Mouse (Mus musculus): ENCODE measurements at regions not wholly inside any gene's neighbourhood (a gene's known extent, or its start where the extent isn't known, plus 50 kb on each side); places are given as distances from the start of the nearest gene placed in this dataset.

GRCm38 (mm10) chr15:86921401-86921800 is 622.7 kb upstream of the Fam19a5 start:
- peak overlapping the region; percentile 23; the same call in 1 of the 2 replicates for H3K4me2 ChIP-seq (replicated peaks)
- H3K27me3 ChIP-seq (replicated peaks) = no peaks in the 10 kb centered on the region
- ATAC-seq (ENCODE audit: low FRiP score, low read depth) = peak; percentile 39
- 6% methylated on average over 8 of the region's 8 CpGs for WGBS
- H3K27ac ChIP-seq = no peak overlapping the region
- H3K36me3 ChIP-seq = no peaks in the 10 kb centered on the region
- H3K4me3 ChIP-seq = no peak overlapping the region
- H3K4me1 ChIP-seq = peaks cover 33% of the 10 kb centered on the region
- no peaks in the 10 kb centered on the region for H3K9me3 ChIP-seq
- no peak overlapping the region for H3K9ac ChIP-seq

- H3K4me2 ChIP-seq (replicated peaks) = peak overlapping the region; percentile 44
- peaks cover 25% of the 10 kb centered on the region for H3K4me1 ChIP-seq
- no peaks in the 10 kb centered on the region for H3K27me3 ChIP-seq (replicated peaks)
- H3K9ac ChIP-seq = no peak overlapping the region
- WGBS = 11% methylated on average over 17 of the region's 17 CpGs
- H3K27ac ChIP-seq = no peak overlapping the region
- no peak overlapping the region for H3K4me3 ChIP-seq
- no peaks in the 10 kb centered on the region for H3K36me3 ChIP-seq
- no peak for ATAC-seq (ENCODE audit: low FRiP score, low read depth)
- no peaks in the 10 kb centered on the region for H3K9me3 ChIP-seq
Measured at GRCm38 (mm10) chr15:86925081-86925749, 618.9 kb upstream of the Fam19a5 start.

- H3K27me3 ChIP-seq (replicated peaks) = no peaks in the 10 kb centered on the region
- no peaks in the 10 kb centered on the region for H3K4me1 ChIP-seq
- WGBS = 63% methylated on average over 15 of the region's 15 CpGs
- no peak overlapping the region for H3K4me3 ChIP-seq
- no peak overlapping the region for H3K9ac ChIP-seq
- no peaks in the 10 kb centered on the region for H3K9me3 ChIP-seq
- no peak overlapping the region for H3K4me2 ChIP-seq (replicated peaks)
- no peaks in the 10 kb centered on the region for H3K36me3 ChIP-seq
- ATAC-seq (ENCODE audit: low FRiP score, low read depth) = no peak
- H3K27ac ChIP-seq = no peak overlapping the region
Measured at GRCm38 (mm10) chr15:86932345-86933075, 611.6 kb upstream of the Fam19a5 start.

- no peak overlapping the region for H3K4me3 ChIP-seq
- H3K4me1 ChIP-seq = no peaks in the 10 kb centered on the region
- no peak overlapping the region for H3K4me2 ChIP-seq (replicated peaks)
- H3K27me3 ChIP-seq (replicated peaks) = no peaks in the 10 kb centered on the region
- no peak overlapping the region for H3K27ac ChIP-seq
- no peak overlapping the region for H3K9ac ChIP-seq
- no peak for ATAC-seq (ENCODE audit: low FRiP score, low read depth)
- 86% methylated on average over 3 of the region's 3 CpGs for WGBS
- H3K9me3 ChIP-seq = no peaks in the 10 kb centered on the region
- no peaks in the 10 kb centered on the region for H3K36me3 ChIP-seq
Measured at GRCm38 (mm10) chr15:86937364-86937763, 606.7 kb upstream of the Fam19a5 start.

GRCm38 (mm10) chr15:86944529-86944928 is 599.6 kb upstream of the Fam19a5 start:
- no peak overlapping the region for H3K4me3 ChIP-seq
- no peak overlapping the region for H3K9ac ChIP-seq
- WGBS = 73% methylated on average over 7 of the region's 7 CpGs
- no peaks in the 10 kb centered on the region for H3K36me3 ChIP-seq
- no peaks in the 10 kb centered on the region for H3K9me3 ChIP-seq
- ATAC-seq (ENCODE audit: low FRiP score, low read depth) = no peak
- no peaks in the 10 kb centered on the region for H3K27me3 ChIP-seq (replicated peaks)
- no peak overlapping the region for H3K27ac ChIP-seq
- no peak overlapping the region for H3K4me2 ChIP-seq (replicated peaks)
- H3K4me1 ChIP-seq = no peaks in the 10 kb centered on the region

- ATAC-seq (ENCODE audit: low FRiP score, low read depth) = no peak
Measured at GRCm38 (mm10) chr15:86952593-86952992, 591.5 kb upstream of the Fam19a5 start.

GRCm38 (mm10) chr15:86957872-86958271 is 586.2 kb upstream of the Fam19a5 start:
- Histone ChIP-seq H3K4me3 (no peak overlapping the region), H3K27me3 (replicated peaks) (no peaks in the 10 kb centered on the region), H3K4me2 (replicated peaks) (no peak overlapping the region), H3K9ac (no peak overlapping the region), H3K36me3 (no peaks in the 10 kb centered on the region), H3K4me1 (no peaks in the 10 kb centered on the region), H3K27ac (no peak overlapping the region), H3K9me3 (no peaks in the 10 kb centered on the region)
- no peak for ATAC-seq (ENCODE audit: low FRiP score, low read depth)
- WGBS = 88% methylated on average over 8 of the region's 8 CpGs

More at GRCm38 (mm10) chr15:86952593-86952992, 591.5 kb upstream of the Fam19a5 start:
- no peaks in the 10 kb centered on the region for H3K9me3 ChIP-seq
- H3K4me2 ChIP-seq (replicated peaks) = no peak overlapping the region
- no peak overlapping the region for H3K27ac ChIP-seq
- H3K4me1 ChIP-seq = no peaks in the 10 kb centered on the region
- 64% methylated on average over 5 of the region's 5 CpGs for WGBS
- no peaks in the 10 kb centered on the region for H3K27me3 ChIP-seq (replicated peaks)
- H3K4me3 ChIP-seq = no peak overlapping the region
- no peak overlapping the region for H3K9ac ChIP-seq
- no peaks in the 10 kb centered on the region for H3K36me3 ChIP-seq

GRCm38 (mm10) chr15:86962921-86963320 is 581.2 kb upstream of the Fam19a5 start:
- H3K4me2 ChIP-seq (replicated peaks) = no peak overlapping the region
- no peaks in the 10 kb centered on the region for H3K27me3 ChIP-seq (replicated peaks)
- H3K9ac ChIP-seq = no peak overlapping the region
- ATAC-seq (ENCODE audit: low FRiP score, low read depth) = no peak
- no peaks in the 10 kb centered on the region for H3K9me3 ChIP-seq
- H3K27ac ChIP-seq = no peak overlapping the region
- H3K4me3 ChIP-seq = no peak overlapping the region
- no peaks in the 10 kb centered on the region for H3K36me3 ChIP-seq
- H3K4me1 ChIP-seq = no peaks in the 10 kb centered on the region
- WGBS = 79% methylated on average over 2 of the region's 2 CpGs

GRCm38 (mm10) chr15:86963486-86963885 is 580.6 kb upstream of the Fam19a5 start:
- no peak overlapping the region for H3K4me3 ChIP-seq
- 31% methylated on average over 3 of the region's 3 CpGs for WGBS
- H3K27ac ChIP-seq = no peak overlapping the region
- H3K9ac ChIP-seq = no peak overlapping the region
- H3K36me3 ChIP-seq = no peaks in the 10 kb centered on the region
- H3K4me1 ChIP-seq = no peaks in the 10 kb centered on the region
- no peak for ATAC-seq (ENCODE audit: low FRiP score, low read depth)
- no peaks in the 10 kb centered on the region for H3K9me3 ChIP-seq
- no peak overlapping the region for H3K4me2 ChIP-seq (replicated peaks)
- no peaks in the 10 kb centered on the region for H3K27me3 ChIP-seq (replicated peaks)

- no peak overlapping the region for H3K4me3 ChIP-seq
- no peak for ATAC-seq (ENCODE audit: low FRiP score, low read depth)
- H3K27ac ChIP-seq = no peak overlapping the region
- no peak overlapping the region for H3K9ac ChIP-seq
- no peak overlapping the region for H3K4me2 ChIP-seq (replicated peaks)
- no peaks in the 10 kb centered on the region for H3K27me3 ChIP-seq (replicated peaks)
- WGBS = 90% methylated on average over 2 of the region's 2 CpGs
- H3K9me3 ChIP-seq = no peaks in the 10 kb centered on the region
- no peaks in the 10 kb centered on the region for H3K36me3 ChIP-seq
- no peaks in the 10 kb centered on the region for H3K4me1 ChIP-seq
Measured at GRCm38 (mm10) chr15:86971436-86971835, 572.7 kb upstream of the Fam19a5 start.

- Histone ChIP-seq H3K27me3 (replicated peaks) (no peaks in the 10 kb centered on the region), H3K9me3 (no peaks in the 10 kb centered on the region), H3K27ac (no peak overlapping the region), H3K4me3 (no peak overlapping the region), H3K36me3 (no peaks in the 10 kb centered on the region), H3K4me1 (no peaks in the 10 kb centered on the region), H3K9ac (no peak overlapping the region), H3K4me2 (replicated peaks) (no peak overlapping the region)
- 86% methylated on average over 6 of the region's 6 CpGs for WGBS
- no peak for ATAC-seq (ENCODE audit: low FRiP score, low read depth)
Measured at GRCm38 (mm10) chr15:86996196-86996595, 547.9 kb upstream of the Fam19a5 start.

GRCm38 (mm10) chr15:87018978-87019377 is 525.1 kb upstream of the Fam19a5 start:
- no peak overlapping the region for H3K4me3 ChIP-seq
- no peak overlapping the region for H3K4me2 ChIP-seq (replicated peaks)
- no peak overlapping the region for H3K9ac ChIP-seq
- H3K36me3 ChIP-seq = no peaks in the 10 kb centered on the region
- no peaks in the 10 kb centered on the region for H3K4me1 ChIP-seq
- no peaks in the 10 kb centered on the region for H3K27me3 ChIP-seq (replicated peaks)
- no peaks in the 10 kb centered on the region for H3K9me3 ChIP-seq
- H3K27ac ChIP-seq = no peak overlapping the region
- no peak for ATAC-seq (ENCODE audit: low FRiP score, low read depth)
- WGBS = 79% methylated on average over 8 of the region's 8 CpGs

- H3K4me2 ChIP-seq (replicated peaks) = no peak overlapping the region
- no peak overlapping the region for H3K9ac ChIP-seq
- no peaks in the 10 kb centered on the region for H3K27me3 ChIP-seq (replicated peaks)
- H3K27ac ChIP-seq = no peak overlapping the region
- no peaks in the 10 kb centered on the region for H3K4me1 ChIP-seq
- no peaks in the 10 kb centered on the region for H3K9me3 ChIP-seq
- 86% methylated on average over 13 of the region's 13 CpGs for WGBS
- H3K36me3 ChIP-seq = no peaks in the 10 kb centered on the region
- ATAC-seq (ENCODE audit: low FRiP score, low read depth) = no peak
- no peak overlapping the region for H3K4me3 ChIP-seq
Measured at GRCm38 (mm10) chr15:87045971-87046370, 498.1 kb upstream of the Fam19a5 start.

Data from neural tube, embryonic 12.5 days (tissue).